Mouse (Mus musculus) c-Kit-positive CD71-negative TER-119-negative erythroid progenitor cells, embryonic 14.5 days (primary cell): ENCODE measurements around the gene Mgat5b.

ENCODE experiments used
- DNase-seq: peaks from one replicate; pipeline ENCODE4 v3.0.0-alpha.2; 2013; ENCODE audit warnings: low read depth

Mgat5b gene

DNA sequence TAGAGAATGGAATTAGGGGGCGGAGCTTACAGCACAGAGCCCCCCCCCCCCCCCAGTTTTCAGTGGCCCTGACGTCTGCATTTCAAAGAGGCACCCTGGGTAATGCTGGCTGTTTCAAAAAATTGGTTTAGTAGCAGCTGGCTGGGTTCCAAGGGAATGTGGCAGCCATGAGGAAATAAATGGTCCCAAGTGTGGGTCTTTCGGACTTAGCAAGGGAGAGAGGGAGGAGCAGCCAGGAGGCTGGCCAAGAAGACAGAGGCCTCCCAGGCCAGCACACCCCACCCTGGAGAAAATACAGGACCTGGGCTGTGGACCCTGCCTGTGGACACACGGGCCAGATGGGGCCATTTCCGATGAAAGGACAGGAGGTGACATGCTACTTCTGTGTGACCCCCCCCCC is 61.6 kb downstream of the Mgat5b start:
- no peak for DNase-seq

DNA sequence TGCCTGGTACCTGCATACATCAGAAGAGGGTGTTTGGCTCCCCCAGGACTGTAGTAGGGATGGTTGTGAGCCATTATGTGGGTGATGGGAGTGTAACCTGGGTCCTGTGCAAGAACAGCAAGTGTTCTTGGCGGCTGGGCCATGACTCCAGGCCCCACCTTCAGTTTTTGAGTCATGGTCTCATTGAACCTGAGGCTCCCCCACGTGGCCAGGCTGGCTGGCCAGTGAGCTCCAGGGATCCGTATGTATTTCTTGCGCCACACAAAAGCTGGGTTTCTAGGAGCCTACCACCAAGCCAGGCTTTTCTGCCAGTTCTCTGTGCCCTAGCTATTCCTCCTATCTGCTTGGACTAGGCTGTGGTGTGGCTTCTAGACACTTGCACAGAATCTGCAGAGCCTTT is 63.9 kb downstream of the Mgat5b start:
- DNase-seq, result no peak

DNA sequence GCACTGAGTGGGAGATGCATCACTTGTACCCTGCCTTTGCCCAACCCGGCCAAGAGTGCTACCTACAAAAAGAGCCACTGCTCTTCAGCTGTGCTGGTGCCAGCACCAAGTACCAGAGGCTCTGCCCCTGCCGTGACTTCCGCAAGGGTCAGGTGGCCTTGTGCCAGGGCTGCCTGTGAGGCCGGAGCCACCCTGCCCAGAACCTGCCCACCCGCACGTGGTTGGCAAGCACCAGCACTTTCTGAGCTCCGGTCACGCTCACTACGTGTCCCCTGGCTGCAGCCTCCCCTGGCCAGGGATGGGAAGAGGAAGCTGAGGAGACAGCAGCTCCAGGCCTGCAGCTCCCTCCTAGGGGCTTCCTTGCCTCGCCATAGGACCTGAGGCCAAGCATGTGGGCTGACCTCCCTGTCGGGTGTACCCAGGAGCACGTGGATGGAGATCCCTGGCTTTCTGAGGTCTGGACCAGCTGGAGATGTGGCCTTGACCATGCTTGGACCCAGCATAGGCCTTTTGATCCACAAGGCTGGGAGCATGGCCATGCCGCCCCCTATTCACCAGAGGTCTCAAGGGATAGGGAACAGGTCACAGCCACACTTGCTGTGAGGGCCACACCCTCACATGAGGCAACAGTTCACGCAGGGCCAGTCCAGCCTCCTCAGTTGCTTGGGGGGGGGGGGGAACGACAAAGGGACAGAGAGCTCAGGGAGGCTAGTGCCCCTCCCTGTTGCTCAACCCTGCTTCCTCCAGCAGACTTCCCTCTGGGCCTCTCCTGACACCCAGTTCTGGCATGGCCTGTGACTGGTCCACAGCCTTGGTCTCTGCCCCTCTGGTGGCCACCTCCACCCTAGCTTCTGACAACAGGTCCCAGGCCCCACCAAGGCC is 67.1 kb downstream of the Mgat5b start:
- DNase-seq, result no peak

DNA sequence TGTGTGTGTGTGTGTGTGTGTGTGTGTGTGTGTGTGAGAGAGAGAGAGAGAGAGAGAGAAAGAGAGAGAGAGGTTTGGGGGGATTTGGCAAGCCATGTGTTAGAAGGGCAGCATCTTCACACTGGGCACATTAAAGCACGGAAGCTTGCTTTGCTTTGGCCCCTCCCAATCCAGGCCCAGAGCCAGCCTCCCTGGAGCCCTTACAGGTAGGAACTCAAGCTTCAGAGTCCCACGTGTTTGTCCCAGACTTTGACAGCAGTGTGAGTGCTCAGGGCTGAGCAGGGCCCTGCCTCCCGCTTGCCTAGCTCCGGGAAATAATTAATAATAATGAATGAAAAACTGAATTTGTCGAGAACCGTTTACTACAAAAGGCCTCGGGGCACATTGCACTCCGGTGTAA is 69.5 kb downstream of the Mgat5b start:
- no peak for DNase-seq

DNA sequence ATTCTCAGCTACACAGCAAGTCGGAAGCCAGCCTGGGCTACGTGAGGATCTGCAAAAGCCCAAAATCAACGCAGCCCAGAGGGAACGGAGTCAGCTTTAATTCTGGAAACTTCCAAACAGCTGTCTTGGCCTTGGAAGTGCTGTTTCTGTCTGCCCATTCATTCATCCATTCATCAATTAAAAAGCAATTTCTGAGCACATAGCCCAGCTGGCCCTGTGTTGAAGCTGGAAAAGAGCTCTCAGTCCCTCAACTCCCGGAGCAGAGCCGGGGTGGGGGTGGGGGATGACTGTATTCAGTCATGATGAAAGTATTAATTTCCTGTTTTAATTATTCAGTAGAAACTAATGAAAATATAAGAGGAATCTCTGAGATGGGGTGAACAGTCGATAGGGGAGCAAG is 71.6 kb downstream of the Mgat5b start:
- no peak for DNase-seq

DNA sequence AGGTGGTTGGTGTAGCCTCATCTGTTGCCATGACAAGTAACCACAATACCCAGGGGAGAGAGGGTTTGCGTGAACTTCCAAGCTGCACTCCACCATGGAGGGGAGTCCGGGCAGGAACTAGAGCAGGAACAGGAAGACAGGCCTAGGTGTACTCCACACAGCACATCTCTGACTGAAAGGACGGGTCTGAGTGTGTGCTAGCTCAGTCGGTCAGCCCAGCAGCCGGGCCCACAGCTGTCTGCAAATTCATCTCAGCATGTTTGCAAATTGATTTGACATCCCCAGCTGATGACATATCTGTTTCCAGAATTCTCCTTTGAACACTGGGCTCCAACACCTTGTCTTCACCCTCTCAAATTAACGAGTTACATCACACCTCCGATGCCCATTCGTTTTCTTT is 72.7 kb downstream of the Mgat5b start:
- no peak for DNase-seq

DNA sequence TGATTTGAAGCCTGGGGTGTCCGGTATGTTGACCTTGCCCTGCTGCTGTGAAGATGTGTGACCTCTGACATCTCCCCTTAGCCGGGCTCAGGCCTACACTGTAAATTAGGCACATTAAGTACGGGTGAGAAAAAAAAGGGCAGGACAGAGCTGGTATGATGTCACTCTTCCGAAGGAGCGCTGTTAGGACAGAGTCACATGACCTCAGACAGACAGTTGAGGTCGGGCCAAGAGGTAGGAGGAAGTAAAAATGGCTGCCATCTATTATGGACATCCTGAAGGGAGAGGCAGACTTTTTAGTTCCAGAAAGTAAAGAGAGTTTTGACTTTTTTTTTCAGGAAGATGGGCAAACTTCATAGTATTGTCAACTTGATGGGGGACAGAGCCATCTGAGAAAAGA is 73.3 kb downstream of the Mgat5b start:
- no peak for DNase-seq

DNA sequence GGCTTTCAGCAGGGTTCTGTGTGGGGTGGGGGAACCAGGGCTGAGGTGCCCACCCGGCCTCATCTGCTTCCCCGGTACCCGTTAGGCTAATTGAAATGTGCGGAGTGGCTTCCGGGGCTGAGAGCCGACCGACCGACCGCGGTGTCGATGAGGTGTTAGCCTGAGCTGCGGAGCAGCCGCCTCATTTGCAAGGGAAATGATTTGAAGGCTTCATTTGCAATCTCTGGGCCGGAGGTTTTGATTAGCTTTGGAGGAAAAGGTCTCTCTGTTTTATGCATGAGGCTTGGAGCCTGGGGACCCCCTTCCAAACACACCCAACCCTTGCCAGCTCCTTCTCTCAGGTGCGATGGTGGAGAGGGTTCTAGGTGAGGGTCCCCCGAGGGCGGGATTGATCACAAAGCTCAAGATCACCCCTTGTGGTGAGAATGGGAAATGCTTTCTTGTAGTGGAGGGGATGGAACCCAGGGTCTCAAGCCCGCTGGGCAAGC is 75.5 kb downstream of the Mgat5b start:
- no peak for DNase-seq

DNA sequence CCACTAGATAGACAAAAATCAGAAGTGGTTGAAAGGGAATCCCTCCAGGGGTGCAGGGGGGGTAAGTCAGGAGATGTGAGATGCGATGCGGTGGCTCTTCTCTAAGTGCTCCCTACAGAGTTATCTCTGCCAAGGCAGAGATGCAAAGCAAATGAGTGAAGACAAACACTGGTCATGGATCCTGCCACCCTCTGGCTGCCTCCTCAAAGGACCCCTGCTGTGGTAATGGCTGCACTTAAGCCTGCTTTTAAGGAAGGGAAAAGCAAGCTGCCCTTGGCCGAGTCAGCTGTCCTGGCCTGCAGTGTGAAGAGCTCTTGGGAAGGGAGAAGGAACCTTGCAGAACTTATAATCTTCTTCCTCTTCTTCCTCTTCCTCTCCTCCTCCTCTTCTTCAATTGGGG is 78.3 kb downstream of the Mgat5b start:
- DNase-seq, result no peak

DNA sequence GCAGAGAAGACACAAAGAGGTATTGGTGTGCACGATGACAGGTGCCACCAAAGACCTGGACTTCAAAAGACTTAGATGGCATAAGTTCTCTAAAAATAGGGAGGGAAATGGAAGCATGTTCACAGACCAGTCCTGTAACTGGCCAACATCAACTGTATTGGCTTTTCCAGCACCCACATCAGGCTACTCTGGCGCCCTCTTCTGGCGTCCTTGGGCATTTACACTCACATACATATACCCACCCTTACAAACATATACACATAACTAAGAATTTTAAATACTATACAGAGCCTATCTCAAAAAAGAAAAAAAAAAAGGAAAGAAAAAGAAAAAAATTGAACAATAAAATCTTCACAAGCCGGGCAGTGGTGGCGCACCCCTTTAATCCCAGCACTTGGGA is 80.3 kb downstream of the Mgat5b start:
- no peak for DNase-seq

DNA sequence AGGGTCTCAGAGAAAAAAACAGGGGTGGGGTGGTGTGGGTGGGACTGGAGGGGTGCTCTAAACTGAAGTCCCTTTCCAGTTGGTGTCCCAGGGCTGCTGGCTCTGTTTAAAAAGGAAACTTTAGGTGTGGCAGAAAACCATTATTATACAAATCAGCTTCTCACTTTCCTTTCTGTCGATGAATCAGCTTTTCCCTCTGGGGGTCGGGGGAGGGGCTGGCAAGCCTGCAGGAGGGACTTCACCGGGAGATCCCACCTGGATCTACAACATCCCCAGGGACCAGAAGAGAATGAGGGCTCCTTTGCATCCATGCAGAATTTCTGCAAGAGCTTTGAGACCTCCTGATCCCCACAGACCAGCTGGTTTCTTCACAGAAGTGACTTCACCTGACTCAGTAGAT is 81.6 kb downstream of the Mgat5b start:
- no peak for DNase-seq

DNA sequence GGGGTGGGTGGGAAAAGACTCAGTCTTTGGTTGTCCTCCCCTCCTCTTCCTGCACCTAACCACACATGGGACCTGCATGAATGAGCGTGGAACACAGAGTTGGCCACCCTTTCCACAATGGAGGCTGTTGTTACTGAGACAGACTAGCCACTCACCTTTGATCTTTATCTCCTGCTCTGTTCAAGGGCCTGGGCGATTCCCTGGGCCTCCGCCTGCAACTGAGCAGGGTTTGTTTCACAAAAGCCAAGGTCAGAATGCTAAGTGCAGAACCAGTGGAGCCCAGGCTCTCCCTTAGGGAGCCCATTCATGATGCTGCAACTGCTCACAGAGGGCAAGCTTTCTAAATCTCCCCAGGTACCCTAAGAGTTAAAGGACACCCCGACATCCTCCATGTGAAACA is 83.1 kb downstream of the Mgat5b start:
- DNase-seq, result no peak

DNA sequence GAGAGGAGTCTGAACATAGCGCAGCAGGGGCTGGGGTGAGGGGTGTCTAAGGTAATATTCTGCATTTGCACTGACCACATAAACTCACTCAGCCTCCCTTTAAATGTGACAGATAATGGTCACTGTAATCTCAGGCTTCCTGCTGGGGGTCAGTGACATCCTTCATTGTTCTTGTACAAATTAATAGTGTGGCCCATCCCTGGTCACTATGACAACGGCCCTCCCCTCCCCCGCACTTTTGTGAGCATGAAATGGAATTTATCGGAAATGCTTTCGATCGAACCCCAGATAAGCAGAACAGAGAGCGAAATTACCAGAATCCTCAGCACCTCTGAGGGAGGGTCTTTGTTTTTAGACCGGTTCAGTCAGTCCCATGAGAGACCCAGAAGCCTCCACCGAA is 84.8 kb downstream of the Mgat5b start:
- no peak for DNase-seq

DNA sequence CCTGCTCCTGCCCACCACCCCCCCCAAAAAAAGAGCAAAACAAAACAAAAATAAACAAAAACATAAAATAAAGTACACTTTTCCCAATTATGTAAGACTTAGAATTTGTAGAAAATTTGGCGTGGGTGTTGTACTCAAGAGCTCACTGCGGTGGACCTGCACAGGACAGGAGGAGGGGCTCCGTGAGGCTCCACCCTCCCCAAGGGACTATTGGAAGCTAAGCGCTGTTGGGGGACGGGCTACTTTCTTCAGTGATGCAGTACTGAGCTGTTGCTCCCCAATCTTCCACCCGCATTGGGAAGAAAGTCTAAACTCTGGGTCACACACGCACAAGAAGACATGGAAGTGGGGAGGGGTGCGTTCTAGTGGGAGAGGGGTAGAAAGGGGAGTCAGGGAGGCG is 85.6 kb downstream of the Mgat5b start:
- no peak for DNase-seq

DNA sequence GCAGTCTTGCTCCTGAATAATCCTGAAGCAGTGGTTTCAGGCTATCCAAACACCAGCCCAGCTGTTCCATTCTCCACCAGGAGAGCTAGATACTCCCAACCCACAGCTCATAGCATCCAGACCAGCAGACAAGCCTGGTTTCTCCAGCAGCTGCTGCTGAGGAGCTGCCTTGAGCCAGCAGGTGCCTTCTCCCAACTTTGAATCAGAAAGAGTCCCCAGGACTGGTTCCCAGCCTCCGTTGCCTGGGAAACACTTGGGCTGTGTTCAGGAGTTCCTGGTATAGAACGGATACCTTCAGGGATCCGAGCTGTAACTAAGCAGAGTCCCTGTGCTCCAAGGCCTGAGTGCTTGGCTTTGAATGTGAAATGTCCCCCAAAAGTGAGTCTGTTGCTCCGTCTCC is 98.8 kb downstream of the Mgat5b start:
- no peak for DNase-seq

DNA sequence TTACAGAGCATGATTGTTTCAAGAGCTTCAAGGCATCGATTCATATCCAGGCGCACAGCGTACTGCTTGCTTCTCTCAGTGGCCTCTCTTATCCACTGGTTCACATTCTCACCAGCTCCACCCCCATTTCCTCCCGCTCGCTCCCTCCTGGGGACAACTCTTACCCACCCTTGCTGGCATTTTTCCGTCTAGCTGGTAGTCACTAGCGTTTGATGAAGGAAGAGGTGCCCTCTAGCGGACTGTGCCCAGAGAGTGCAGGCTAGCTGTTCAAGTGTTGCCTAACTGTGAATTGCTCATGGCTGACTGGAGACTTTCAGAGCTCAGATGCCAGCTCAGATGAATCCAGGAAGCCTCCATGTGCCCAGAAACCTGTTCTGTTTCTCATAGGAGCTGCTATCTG is 99.7 kb downstream of the Mgat5b start:
- peak; percentile 77 for DNase-seq

DNA sequence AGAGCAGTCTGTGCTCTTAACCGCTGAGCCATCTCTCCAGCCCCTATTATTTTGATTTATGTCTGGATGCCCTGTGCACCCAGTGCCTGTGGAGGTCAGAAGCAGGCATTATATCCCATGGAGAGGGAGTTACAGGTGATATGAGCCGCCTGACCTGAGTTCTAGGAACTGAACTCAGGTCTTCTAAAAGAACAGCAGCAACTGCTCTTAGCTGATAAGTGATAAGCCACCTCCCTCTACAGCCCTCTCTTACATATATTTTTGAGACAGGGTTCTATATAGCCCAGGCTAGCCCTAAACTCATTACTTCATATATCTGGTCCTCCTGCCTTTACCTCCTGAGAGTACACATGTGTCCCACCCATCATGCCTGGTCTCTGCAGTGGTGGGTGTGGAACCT is 102.4 kb downstream of the Mgat5b start:
- no peak for DNase-seq

DNA sequence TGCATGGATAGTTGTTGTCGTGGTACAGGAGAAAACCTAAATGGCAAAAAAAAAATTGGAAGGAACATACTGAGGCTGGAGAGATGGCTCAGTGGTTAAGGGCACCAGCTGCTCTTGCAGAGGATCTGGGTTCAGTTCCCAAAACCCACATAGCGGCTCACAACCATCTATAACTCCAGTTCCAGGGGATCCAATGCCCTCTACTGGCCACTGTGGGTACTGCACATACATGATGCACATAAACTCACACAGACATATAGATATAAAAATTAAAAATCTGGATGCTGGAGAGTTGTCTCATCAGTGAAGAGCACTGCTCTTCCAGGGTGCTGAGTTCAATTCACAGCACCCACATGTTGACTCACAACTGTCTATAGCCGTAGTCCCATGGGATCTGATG is 104.9 kb downstream of the Mgat5b start:
- no peak for DNase-seq

DNA sequence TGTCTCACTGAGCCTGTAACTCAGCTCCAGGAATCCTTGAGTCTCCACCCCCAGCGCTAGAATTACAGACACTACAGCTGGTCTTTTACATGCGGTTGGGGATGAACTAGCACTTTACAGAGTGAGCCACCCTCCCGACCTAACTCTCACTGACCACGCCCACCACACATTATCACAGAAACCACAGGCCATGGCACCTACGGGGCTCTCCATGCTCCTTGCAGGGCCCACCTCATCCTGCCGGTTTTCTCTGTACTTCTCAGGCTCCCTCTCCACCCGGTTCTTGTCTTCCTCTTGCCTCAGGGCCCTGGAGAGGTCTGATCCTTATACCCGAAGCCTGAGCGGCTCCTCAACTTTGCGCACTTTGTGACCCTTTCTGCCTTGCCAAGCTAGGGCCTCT is 109.0 kb downstream of the Mgat5b start:
- DNase-seq, result peak; percentile 69

DNA sequence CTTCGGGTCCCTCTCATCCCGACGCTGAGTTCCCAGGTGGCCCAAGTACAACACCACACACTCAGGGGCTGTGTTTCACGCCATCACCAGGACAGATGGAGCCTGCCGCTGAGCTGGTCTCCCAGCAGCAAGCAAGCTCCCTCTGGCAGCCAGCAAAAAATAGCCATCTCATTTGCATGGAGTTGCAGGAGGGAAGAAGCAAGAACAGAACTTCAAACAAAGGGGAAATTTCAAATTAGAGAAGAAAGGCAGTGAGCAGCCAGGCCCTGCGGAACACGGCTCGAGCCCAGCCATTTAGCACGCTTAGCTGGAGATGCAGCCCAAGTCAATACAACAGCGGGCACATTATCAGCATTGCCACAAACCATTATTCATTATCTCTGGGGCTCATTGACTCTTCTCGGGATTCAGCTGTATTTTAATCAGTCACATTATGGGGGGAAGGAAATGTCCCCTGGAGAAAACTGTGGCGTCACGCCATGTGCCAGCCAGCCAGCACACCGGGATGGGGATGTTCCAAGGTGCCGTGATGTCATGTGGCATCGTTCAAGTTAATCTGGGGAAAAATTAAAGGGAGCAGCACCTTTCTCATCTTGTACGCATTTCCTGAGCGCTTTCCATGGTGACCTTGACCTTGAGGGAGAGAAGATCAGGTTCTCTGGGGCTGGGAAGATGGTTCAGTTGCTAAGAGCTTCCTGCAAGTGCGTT is 110.4 kb downstream of the Mgat5b start:
- no peak for DNase-seq

DNA sequence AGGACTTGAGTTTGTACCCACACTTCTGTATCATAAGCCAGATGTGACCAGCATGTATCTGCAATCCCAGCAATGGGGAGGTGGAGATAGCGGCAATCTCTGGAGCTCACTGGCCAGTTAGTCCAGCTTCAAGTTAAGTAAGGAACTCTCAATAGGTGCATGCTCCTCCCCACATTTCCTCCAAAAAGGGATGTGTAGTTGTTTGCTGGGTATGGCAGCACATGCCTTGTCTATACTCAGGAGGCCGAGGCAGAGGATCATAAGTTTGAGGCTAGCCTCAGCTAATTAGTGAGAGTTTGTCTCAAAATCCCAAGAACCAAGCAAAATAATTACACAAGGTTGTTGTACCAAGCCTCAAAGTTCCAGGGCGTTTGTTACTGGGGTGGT is 110.9 kb downstream of the Mgat5b start:
- DNase-seq, result no peak

DNA sequence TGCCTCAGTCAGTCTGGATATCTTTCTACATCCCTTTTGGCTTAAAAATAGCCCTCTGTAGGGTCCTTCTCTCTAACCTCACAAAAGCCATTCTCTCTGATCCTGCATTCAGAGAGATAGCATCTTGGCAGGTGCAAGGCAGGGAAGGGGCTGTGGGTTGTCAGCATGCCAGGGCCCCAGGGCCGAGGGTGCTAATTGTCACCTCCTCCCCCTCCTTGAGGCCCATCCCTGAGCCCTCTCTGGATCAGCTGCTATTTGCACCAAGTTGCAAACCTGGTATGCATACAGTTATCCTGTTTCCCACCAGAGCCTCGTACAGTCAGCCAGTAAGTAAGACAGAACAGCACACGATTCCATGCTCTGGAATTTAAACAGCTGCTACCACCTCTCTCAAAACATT is 111.4 kb downstream of the Mgat5b start:
- DNase-seq, result no peak

DNA sequence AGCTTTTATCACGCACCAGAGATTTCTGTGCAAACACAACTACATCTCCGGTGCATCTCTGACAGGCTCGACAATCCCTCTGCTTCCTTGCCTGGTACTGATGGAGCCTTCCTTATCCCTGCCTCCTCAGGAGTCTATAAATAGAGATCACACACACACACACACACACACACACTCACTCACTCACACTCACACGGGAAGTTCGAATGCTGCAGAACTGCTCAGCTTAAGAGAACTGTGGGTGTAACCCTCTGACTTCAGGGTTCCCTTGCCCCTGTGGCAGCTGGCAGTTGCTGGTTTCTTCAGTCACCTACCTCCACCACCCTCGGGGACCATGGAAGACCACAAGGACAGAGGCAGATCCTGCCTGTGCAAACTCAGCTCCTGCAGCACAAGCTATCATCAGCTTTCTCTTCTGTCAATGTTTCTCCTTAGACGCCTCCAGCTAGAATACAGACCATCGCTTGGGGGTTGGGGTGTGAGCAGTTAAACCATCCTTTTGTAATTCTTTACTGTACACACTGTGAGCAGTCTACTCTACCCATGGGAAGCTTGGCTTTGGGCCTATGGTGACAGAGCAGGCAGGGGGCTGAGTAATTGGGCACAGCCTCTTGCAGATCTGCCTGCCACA is 111.9 kb downstream of the Mgat5b start:
- no peak for DNase-seq
